31 mouse cellular contexts compared by ENCODE assay signal in genomic region chrX:99280543-99280942, GRCm38 (mm10).
DNase-seq lines count a peak whose midpoint lies in the region; ATAC-seq and TF ChIP-seq lines count a peak whose summit lies in the region.
"Had no signal": no experiment of that assay in that cellular context is flagged by ENCODE, and none has a peak within 500 bp of the region (broad histone marks: within the 10 kb centered on the region; RNA-seq: fewer than 3 reads in every experiment).

No protein-coding gene starts in this region.

- no peak overlapping the region for H3K4me3 ChIP-seq in heart, embryonic 10.5 days
- H3K4me3 ChIP-seq in kidney, postnatal 0 days (replicated peaks; ENCODE audit: low read depth, low read length): no peak overlapping the region
- H3K4me3 ChIP-seq in limb, embryonic 10.5 days: no peak overlapping the region
- H3K4me3 ChIP-seq: embryonic facial prominence, embryonic 10.5 days; embryonic facial prominence, embryonic 15.5 days; forebrain, embryonic 13.5 days; heart, embryonic 12.5 days; limb, embryonic 12.5 days; liver, embryonic 15.5 days; myocyte; neural tube, embryonic 13.5 days had no signal

- no peak overlapping the region for H3K4me2 ChIP-seq in kidney, postnatal 0 days (ENCODE audit: low read length)
- H3K4me2 ChIP-seq: embryonic facial prominence, embryonic 15.5 days; forebrain, embryonic 13.5 days; heart, embryonic 12.5 days; limb, embryonic 12.5 days; liver, embryonic 15.5 days; lung, embryonic 14.5 days; midbrain, embryonic 11.5 days; neural tube, embryonic 13.5 days had no signal

- no peak overlapping the region for H3K9ac ChIP-seq in kidney, postnatal 0 days (ENCODE audit: low read depth, low read length)
- H3K9ac ChIP-seq: embryonic facial prominence, embryonic 15.5 days; forebrain, embryonic 13.5 days; heart, embryonic 12.5 days; limb, embryonic 12.5 days; liver, embryonic 15.5 days; lung, embryonic 14.5 days; neural tube, embryonic 13.5 days had no signal

- no peak for TF ChIP-seq CTCF in kidney, postnatal 0 days (IDR thresholded peaks at IDR 0.05; ENCODE audit: low read depth)

- no peaks in the 10 kb centered on the region for H3K36me3 ChIP-seq in heart, embryonic 10.5 days
- no peaks in the 10 kb centered on the region for H3K36me3 ChIP-seq in kidney, postnatal 0 days (ENCODE audit: insufficient read depth, low read length)
- H3K36me3 ChIP-seq in limb, embryonic 10.5 days: no peaks in the 10 kb centered on the region
- H3K36me3 ChIP-seq: embryonic facial prominence, embryonic 10.5 days; embryonic facial prominence, embryonic 15.5 days; heart, embryonic 12.5 days; limb, embryonic 12.5 days; liver, embryonic 15.5 days; neural tube, embryonic 13.5 days had no signal

- no peaks in the 10 kb centered on the region for H3K9me3 ChIP-seq in heart, embryonic 10.5 days
- H3K9me3 ChIP-seq in kidney, postnatal 0 days (replicated peaks; ENCODE audit: low read length): no peaks in the 10 kb centered on the region
- no peaks in the 10 kb centered on the region for H3K9me3 ChIP-seq in limb, embryonic 10.5 days (replicated peaks)
- H3K9me3 ChIP-seq: embryonic facial prominence, embryonic 10.5 days; embryonic facial prominence, embryonic 15.5 days; forebrain, embryonic 13.5 days; heart, embryonic 12.5 days; limb, embryonic 12.5 days; liver, embryonic 15.5 days; neural tube, embryonic 13.5 days had no signal

- H3K27ac ChIP-seq in heart, embryonic 10.5 days: peak overlapping the region; percentile 29; the same call in 1 of the 2 replicates
- H3K27ac ChIP-seq in kidney, postnatal 0 days: peak overlapping the region; percentile 19; the same call in 1 of the 2 replicates
- peak overlapping the region; percentile 48 for H3K27ac ChIP-seq in limb, embryonic 10.5 days
- H3K27ac ChIP-seq: embryonic facial prominence, embryonic 10.5 days; embryonic facial prominence, embryonic 15.5 days; forebrain, embryonic 13.5 days; limb, embryonic 12.5 days; liver, embryonic 15.5 days; neural tube, embryonic 13.5 days had no signal

- no peak for DNase-seq in heart, embryonic 10.5 days (ENCODE audit: low spot score)
- DNase-seq in heart, postnatal 14 days: no peak
- DNase-seq in kidney, postnatal 0 days (ENCODE audit: low spot score): no peak
- DNase-seq in kidney, adult 11 months: no peak
- DNase-seq in ZHBTc4 (ENCODE audit: low read depth, low spot score): peak; percentile 44
- DNase-seq in limb, embryonic 10.5 days (ENCODE audit: low spot score): no peak
- DNase-seq in spleen, postnatal 14 days (ENCODE audit: low spot score in 2 of 2): no peak
- no peak for DNase-seq in frontal cortex, postnatal 10 days (ENCODE audit: low spot score in 2 of 2)
- DNase-seq: adrenal gland, adult 2 months; cerebellum, adult 8-10 months; cerebellum, postnatal 36 days; gastrocnemius, postnatal 36 days; heart, adult 18-20 months; kidney, adult 9 months; lung, embryonic 14.5 days; lung, postnatal 14 days; retina, postnatal 1 day; right cerebral cortex, postnatal 14 days; thymus, adult 18-20 months; thymus, postnatal 25 days had no signal

- ATAC-seq in kidney, postnatal 0 days (replicated peaks; ENCODE audit: low FRiP score, low read depth): peak; percentile 31
- ATAC-seq: activated CD4-positive, CD25-positive, alpha-beta regulatory T cell, adult 4 months; forebrain, embryonic 13.5 days; hindbrain, embryonic 16.5 days had no signal

- intact Hi-C loops in heart, postnatal 14 days (cut with DNase I): loop anchor here (5.0 to 10.0 kb wide), 2 partner anchors 38 to 1136 kb away; partner anchors contain the start of gene Ar

- H3K4me1 ChIP-seq in heart, embryonic 10.5 days: peaks cover 24% of the 10 kb centered on the region
- peaks cover 11% of the 10 kb centered on the region; the same call in 1 of the 2 replicates for H3K4me1 ChIP-seq in kidney, postnatal 0 days (replicated peaks; ENCODE audit: insufficient read depth, low read length)
- peaks cover 26% of the 10 kb centered on the region for H3K4me1 ChIP-seq in limb, embryonic 10.5 days
- H3K4me1 ChIP-seq: liver, embryonic 15.5 days had no signal

- 55% methylated on average over 5 of the region's 5 CpGs for WGBS in heart, embryonic 10.5 days
- WGBS in kidney, postnatal 0 days: 49% methylated on average over 5 of the region's 5 CpGs
- WGBS in limb, embryonic 10.5 days: 46% methylated on average over 5 of the region's 5 CpGs

- H3K27me3 ChIP-seq in heart, embryonic 10.5 days (ENCODE audit: insufficient read depth, poor library complexity, severe bottlenecking): peaks cover 69% of the 10 kb centered on the region
- H3K27me3 ChIP-seq in kidney, postnatal 0 days (ENCODE audit: insufficient read depth, low read length): no peaks in the 10 kb centered on the region
- peaks cover 99% of the 10 kb centered on the region for H3K27me3 ChIP-seq in limb, embryonic 10.5 days (ENCODE audit: low read depth, poor library complexity, severe bottlenecking)
